Mouse (Mus musculus): ENCODE measurements around the gene Mfrp. TPM values are rescaled to one million over a fixed set of nuclear protein-coding genes. Genes with fewer than 3 reads are reported as not detected.
A peak's percentile ranks its signal among the peaks of the same experiment; 100 is the strongest.

Mfrp gene
- polyA plus RNA-seq, 1 experiment from 2014 or later: 0.20 TPM

DNA sequence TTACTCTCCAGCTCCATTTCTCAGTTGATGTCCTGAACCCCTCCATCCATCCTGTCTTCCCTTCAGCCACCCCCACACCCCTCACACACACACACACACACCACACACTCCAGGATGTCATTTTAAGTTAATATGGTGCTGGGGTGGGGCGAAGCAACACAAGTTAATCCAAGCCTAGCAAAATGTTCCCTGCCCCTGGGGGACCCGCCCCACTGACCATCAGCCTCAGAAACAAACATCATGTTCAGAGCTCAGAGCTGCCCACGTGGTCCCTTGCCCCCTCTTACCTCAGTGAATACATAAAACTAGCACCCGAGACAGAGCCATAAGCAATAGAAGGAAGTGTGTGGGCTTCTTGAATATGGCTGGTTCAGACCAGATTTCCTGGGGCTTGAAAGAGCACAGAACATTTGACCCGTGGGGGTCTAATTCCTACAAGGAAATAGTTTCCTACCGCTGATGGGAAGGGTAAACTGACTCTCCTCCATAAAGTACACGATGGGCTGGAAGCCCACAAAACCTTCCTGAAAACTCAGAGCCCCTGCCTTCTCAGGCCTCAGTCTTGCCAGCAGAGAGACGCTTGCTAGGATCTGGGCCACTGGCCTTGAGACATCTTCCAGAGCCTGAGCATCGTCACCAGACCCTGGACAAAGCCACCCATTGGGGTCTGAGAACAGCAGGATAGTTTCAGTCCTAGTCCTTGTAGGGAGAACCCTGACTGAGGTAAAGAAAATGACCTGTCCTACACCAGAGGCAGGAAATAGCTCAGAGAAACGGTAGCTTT, 21.3 kb upstream of the Mfrp start:
- no peaks in the 10 kb centered on the region for H3K36me3 ChIP-seq
- H3K9me3 ChIP-seq: no peaks in the 10 kb centered on the region
- H3K27me3 ChIP-seq: no peaks in the 10 kb centered on the region
- WGBS: 56% methylated on average over 10 of the region's 10 CpGs
- no peak overlapping the region; the same call in 1 of the 2 replicates for H3K27ac ChIP-seq
- no peak overlapping the region for H3K4me3 ChIP-seq
- no peak overlapping the region for H3K9ac ChIP-seq
- no peak for ATAC-seq (ENCODE audit: insufficient number of reproducible peaks, low FRiP score, low TSS enrichment, low read depth)
- H3K4me2 ChIP-seq: no peak overlapping the region
- H3K4me1 ChIP-seq: peaks cover 55% of the 10 kb centered on the region

DNA sequence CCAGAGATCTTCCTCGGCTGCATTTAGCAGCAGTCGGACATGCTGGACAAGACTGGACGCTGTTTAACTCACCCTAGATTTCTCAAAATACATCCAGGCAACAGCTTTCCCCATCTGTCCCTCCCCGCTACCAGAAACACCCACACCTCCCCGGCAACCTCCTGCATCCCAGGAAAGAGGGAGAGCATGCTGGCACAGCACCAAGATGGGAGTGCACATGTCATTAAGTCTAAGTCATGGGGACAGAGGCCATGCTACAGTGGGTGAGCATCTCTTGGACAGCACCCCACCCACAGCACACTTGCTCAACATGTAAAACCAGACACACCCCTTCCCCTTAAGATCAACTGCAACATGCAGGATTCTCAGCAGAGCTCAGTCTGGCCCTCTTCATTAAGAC, 20.6 kb upstream of the Mfrp start:
- no peak overlapping the region for H3K4me3 ChIP-seq
- H3K9me3 ChIP-seq: no peaks in the 10 kb centered on the region
- WGBS: 58% methylated on average over 5 of the region's 5 CpGs
- no peaks in the 10 kb centered on the region for H3K36me3 ChIP-seq
- no peak overlapping the region for H3K9ac ChIP-seq
- no peak for ATAC-seq (ENCODE audit: insufficient number of reproducible peaks, low FRiP score, low TSS enrichment, low read depth)
- no peak overlapping the region for H3K27ac ChIP-seq
- H3K4me1 ChIP-seq: peaks cover 62% of the 10 kb centered on the region
- H3K27me3 ChIP-seq: peaks cover 4% of the 10 kb centered on the region; the same call in 1 of the 2 replicates
- H3K4me2 ChIP-seq: no peak overlapping the region

DNA sequence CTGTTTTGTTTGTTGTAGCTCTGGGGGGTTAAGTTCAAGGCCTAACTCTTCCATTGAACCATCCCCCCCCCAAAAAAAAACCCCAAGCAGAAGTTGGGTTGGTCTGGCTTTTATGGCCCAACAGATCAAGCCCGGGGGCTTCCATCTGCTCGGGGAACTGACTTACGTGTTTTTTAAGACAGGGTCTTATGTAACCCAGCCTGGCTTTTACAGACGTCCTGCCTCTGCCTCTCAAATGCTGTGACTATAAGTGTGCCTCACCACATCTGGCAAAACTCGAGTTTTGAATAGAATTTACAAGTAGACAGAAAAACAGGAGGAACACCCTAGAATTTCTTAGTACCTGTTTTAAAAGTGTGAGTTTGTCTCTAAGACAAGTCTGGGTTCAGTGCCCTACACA, 19.9 kb upstream of the Mfrp start:
- H3K4me2 ChIP-seq: no peak overlapping the region
- ATAC-seq (ENCODE audit: insufficient number of reproducible peaks, low FRiP score, low TSS enrichment, low read depth): no peak
- no peaks in the 10 kb centered on the region for H3K9me3 ChIP-seq
- H3K27me3 ChIP-seq: peaks cover 8% of the 10 kb centered on the region; the same call in 1 of the 2 replicates
- H3K36me3 ChIP-seq: no peaks in the 10 kb centered on the region
- H3K27ac ChIP-seq: no peak overlapping the region
- H3K4me1 ChIP-seq: peaks cover 66% of the 10 kb centered on the region
- WGBS: 22% methylated on average over 5 of the region's 5 CpGs
- H3K4me3 ChIP-seq: no peak overlapping the region
- H3K9ac ChIP-seq: no peak overlapping the region

DNA sequence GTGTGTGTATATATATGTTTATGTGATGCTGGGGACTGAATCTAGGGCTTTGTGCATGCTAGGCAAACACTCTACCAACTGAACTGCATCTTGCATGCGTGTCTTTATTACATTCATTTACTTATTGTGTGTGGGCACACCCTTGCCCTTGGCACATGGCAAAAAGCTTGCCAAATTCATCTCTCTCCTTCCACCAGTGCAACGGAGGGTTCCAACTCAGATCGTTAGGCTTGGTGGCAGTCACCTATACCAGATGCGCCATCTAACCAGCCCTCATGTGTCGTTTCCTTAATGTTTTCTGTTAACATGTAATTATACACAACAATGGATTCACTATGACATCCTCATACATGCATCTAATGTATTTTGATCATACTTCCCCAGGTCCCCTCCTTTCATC, 19.3 kb upstream of the Mfrp start:
- no peaks in the 10 kb centered on the region for H3K36me3 ChIP-seq
- H3K4me3 ChIP-seq: no peak overlapping the region
- H3K9me3 ChIP-seq: no peaks in the 10 kb centered on the region
- peaks cover 70% of the 10 kb centered on the region for H3K4me1 ChIP-seq
- no peak for ATAC-seq (ENCODE audit: insufficient number of reproducible peaks, low FRiP score, low TSS enrichment, low read depth)
- no peak overlapping the region for H3K4me2 ChIP-seq
- H3K9ac ChIP-seq: no peak overlapping the region
- 76% methylated on average over 5 of the region's 5 CpGs for WGBS
- no peak overlapping the region for H3K27ac ChIP-seq
- H3K27me3 ChIP-seq: peaks cover 8% of the 10 kb centered on the region; the same call in 1 of the 2 replicates

DNA sequence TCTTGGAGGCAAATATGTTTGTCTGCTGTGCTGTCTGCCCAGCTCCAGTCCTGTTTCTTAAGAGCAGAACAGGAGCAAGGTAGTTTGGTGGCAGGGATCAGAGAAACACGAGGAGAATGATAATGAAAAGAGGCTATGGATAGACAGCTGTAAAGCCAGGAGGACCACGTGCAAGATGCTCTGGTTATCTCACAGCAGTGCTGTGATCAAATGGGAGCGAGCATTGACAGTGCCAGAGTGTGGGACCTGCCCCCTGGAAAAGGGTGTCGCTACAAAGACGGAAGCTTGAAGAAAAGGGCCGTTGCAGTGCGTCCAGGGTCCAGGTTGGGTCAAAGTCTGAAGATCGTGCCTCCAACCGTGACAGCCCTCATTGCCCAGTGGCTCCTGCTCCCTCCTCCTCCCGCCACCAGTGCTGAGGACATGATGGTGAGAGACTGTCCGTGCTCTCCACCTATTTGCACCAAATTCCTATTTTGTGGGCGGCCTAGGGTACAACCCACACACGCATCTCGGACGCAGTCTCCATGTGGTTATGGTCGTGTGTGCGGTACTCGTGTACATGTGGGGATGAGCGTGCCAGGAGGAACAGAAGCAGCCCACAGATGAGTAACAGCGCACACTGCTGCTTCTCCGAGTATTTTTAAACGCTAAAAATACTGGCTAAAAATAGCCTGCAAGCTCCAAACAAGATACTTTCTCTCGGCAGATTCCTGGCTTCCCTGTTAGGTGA, 18.0 kb upstream of the Mfrp start:
- Histone ChIP-seq H3K9ac (no peak overlapping the region), H3K4me2 (peak overlapping the region; percentile 98), H3K36me3 (no peaks in the 10 kb centered on the region), H3K9me3 (no peaks in the 10 kb centered on the region), H3K4me3 (peak overlapping the region; percentile 61; the same call in 1 of the 2 replicates), H3K27me3 (peaks cover 8% of the 10 kb centered on the region; the same call in 1 of the 2 replicates), H3K27ac (0 out of 2 replicates have a peak overlapping the region, but pooled peaks have one; percentile 5), H3K4me1 (peaks cover 71% of the 10 kb centered on the region)
- 13% methylated on average over 23 of the region's 23 CpGs for WGBS
- no peak for ATAC-seq (ENCODE audit: insufficient number of reproducible peaks, low FRiP score, low TSS enrichment, low read depth)

DNA sequence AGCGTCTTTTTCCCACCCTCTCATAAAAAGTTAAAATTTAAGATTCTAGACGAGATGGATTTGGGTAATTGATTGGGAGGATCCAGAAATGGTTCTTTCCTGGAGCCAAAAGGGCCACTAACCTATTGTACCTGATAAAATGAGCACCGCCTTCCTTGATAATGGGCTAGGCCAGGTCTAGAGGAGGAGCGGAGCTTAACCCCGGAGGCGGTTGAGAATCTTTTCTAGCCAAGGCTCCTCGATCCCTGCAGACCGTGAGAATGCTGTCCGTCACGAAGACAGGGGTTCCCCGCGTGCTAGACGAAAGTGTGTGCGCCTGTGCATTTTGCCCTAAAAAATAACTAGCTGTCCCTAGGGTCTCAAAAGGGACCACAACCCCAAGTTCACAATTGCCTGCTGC, 17.3 kb upstream of the Mfrp start:
- no peaks in the 10 kb centered on the region for H3K36me3 ChIP-seq
- WGBS: under 1% methylated on average over 14 of the region's 14 CpGs
- 0 out of 2 replicates have a peak overlapping the region, but pooled peaks have one; percentile 5 for H3K27ac ChIP-seq
- H3K9ac ChIP-seq: peak overlapping the region; percentile 47
- peak overlapping the region; percentile 61 for H3K4me3 ChIP-seq
- ATAC-seq (ENCODE audit: insufficient number of reproducible peaks, low FRiP score, low TSS enrichment, low read depth): no peak
- H3K27me3 ChIP-seq: peaks cover 8% of the 10 kb centered on the region; the same call in 1 of the 2 replicates
- peak overlapping the region; percentile 98 for H3K4me2 ChIP-seq
- peaks cover 67% of the 10 kb centered on the region for H3K4me1 ChIP-seq
- H3K9me3 ChIP-seq: no peaks in the 10 kb centered on the region

DNA sequence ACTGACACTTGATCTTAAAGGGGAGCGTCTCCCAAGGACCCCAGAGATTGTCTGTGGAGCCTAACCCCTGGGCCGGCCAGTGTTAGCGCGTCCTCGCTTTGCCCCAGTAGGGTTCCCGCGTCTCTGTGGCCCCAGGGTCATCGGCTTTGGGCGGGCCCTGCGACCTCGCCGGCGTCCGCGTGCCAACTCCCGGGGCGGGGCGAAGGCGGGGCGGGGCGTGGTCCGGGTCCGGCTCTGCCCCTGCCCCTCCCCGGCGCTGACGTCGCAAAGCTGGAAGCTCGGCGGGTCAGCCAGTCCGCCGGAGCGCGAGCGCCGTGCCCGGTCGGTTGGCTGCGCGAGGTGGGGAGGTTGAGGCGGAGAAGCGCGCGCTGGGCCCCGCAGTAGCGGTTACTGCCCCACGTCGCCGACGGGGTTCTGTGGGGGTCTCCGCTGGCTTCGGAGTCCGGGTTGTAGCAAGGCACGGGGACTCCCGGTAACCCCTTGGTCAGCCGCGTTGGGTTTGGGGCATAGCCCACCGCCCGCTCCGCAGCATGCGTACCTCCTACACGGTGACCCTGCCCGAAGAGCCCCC, 16.8 kb upstream of the Mfrp start:
- Histone ChIP-seq H3K9me3 (no peaks in the 10 kb centered on the region), H3K36me3 (no peaks in the 10 kb centered on the region), H3K9ac (peak overlapping the region; percentile 47), H3K27ac (no peak overlapping the region), H3K4me1 (peaks cover 63% of the 10 kb centered on the region), H3K27me3 (peaks cover 8% of the 10 kb centered on the region; the same call in 1 of the 2 replicates), H3K4me3 (peak overlapping the region; percentile 61), H3K4me2 (peak overlapping the region; percentile 98)
- ATAC-seq (ENCODE audit: insufficient number of reproducible peaks, low FRiP score, low TSS enrichment, low read depth): peak; percentile 52
- WGBS: under 1% methylated on average over 62 of the region's 62 CpGs

DNA sequence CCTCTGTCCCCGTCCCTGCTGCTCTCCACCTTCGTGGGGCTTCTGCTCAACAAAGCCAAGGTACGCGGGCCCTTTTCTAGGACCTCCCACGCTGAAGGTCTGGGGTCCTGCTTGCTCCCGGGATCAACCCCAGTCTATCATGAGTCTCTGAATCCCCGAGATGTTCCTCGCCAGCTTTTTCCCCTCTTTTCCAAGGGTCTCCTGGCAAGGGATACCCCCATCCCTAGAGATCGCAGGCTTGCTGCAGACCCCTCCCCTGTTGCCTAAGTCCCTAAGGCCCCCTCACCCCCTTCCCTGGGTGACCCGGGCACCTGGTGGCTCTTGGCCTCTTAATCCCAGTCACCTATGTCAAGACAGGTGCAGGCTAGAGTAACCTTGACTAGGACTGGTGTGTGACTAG, 16.3 kb upstream of the Mfrp start:
- Histone ChIP-seq H3K9me3 (no peaks in the 10 kb centered on the region), H3K27me3 (peaks cover 8% of the 10 kb centered on the region; the same call in 1 of the 2 replicates), H3K36me3 (no peaks in the 10 kb centered on the region), H3K4me1 (peaks cover 59% of the 10 kb centered on the region), H3K4me3 (peak overlapping the region; percentile 61), H3K4me2 (peak overlapping the region; percentile 98), H3K27ac (no peak overlapping the region), H3K9ac (peak overlapping the region; percentile 47)
- ATAC-seq (ENCODE audit: insufficient number of reproducible peaks, low FRiP score, low TSS enrichment, low read depth): no peak
- 4% methylated on average over 10 of the region's 10 CpGs for WGBS

DNA sequence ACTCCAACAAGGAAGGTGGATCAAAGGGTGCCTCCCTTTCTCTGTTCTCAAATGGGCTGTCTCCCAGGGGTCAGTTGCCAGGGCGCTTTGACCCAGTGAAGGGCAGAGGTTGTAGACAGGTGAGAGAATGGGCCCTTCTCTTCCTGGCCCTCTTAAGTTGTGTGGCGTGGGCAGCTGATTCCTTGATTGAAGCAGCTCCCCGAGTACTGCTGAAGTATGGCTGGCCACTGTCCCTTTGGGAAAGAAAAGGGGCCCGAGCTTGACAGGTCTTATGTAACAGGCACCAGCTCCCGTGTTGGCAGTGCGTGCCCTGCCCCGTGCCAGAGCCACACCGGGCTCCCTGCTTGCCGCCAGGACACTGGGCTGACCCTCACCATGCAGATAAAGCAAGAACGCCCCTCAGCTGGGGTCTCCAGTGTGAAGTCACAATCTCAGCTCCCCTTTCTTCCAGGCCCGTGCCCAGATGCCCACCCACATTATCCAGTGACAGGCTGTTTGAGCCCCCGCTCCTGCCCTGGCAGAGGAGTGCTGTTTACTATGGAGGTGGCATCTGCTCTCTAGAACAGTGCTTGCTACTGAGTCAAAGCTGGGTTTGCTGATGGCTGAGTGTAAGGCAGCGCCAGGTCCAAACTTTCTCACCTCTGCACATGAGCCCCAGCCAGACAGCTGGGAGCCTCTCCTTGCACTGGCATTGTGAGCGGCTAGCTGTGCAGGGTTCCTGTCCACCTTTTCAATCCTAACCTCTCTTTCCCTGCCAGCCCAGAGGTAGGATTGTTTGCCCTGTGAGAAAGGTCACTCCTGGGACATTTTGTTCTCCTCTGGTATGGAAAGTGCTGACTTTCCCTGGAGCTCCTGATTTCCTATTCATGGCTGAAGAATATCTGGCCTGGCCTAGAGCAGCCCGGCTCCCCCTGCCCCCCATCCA, 15.5 kb upstream of the Mfrp start:
- H3K36me3 ChIP-seq: peaks cover 2% of the 10 kb centered on the region
- H3K4me2 ChIP-seq: peak overlapping the region; percentile 98; the same call in 1 of the 2 replicates
- 68% methylated on average over 15 of the region's 15 CpGs for WGBS
- H3K27ac ChIP-seq: no peak overlapping the region
- peaks cover 52% of the 10 kb centered on the region for H3K4me1 ChIP-seq
- peak overlapping the region; percentile 61; the same call in 1 of the 2 replicates for H3K4me3 ChIP-seq
- no peak for ATAC-seq (ENCODE audit: insufficient number of reproducible peaks, low FRiP score, low TSS enrichment, low read depth)
- H3K9me3 ChIP-seq: no peaks in the 10 kb centered on the region
- peaks cover 8% of the 10 kb centered on the region; the same call in 1 of the 2 replicates for H3K27me3 ChIP-seq
- H3K9ac ChIP-seq: no peak overlapping the region

DNA sequence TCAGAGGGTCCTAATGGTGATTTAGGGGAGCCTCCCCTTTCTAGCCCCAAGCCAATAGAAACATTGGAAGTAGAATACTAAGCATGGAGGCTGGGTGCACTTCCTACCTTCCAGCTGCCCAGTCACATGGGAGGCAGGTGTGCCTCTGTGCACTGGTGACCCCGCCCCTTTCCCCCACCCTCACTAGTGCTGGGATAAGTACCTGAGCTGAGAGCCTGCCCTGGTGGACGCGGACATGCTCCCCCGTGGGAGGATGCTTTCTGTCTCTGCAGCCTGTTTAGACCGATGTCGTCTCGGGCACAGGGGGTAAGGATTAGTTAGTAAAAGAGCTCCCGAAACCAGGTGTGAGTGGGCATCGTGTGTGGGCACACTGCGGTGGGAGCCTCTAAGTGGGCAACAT, 14.6 kb upstream of the Mfrp start:
- no peak overlapping the region for H3K9ac ChIP-seq
- H3K9me3 ChIP-seq: no peaks in the 10 kb centered on the region
- 47% methylated on average over 10 of the region's 10 CpGs for WGBS
- H3K4me1 ChIP-seq: peaks cover 45% of the 10 kb centered on the region
- peaks cover 11% of the 10 kb centered on the region for H3K36me3 ChIP-seq
- peaks cover 8% of the 10 kb centered on the region; the same call in 1 of the 2 replicates for H3K27me3 ChIP-seq
- H3K4me3 ChIP-seq: no peak overlapping the region
- ATAC-seq (ENCODE audit: insufficient number of reproducible peaks, low FRiP score, low TSS enrichment, low read depth): no peak
- no peak overlapping the region for H3K4me2 ChIP-seq
- no peak overlapping the region for H3K27ac ChIP-seq

All from limb, embryonic 15.5 days (tissue).